Mouse (Mus musculus) right cerebral cortex, postnatal 10 days (tissue): ENCODE measurements at regions not wholly inside any gene's neighbourhood (a gene's known extent, or its start where the extent isn't known, plus 50 kb on each side); places are given as distances from the start of the nearest gene placed in this dataset.

ENCODE experiments used
- DNase-seq, 2 experiments: peaks; one replicate each; pipeline ENCODE4 v3.0.0; 2021; ENCODE audit warnings: low spot score in 2 of 2

DNA sequence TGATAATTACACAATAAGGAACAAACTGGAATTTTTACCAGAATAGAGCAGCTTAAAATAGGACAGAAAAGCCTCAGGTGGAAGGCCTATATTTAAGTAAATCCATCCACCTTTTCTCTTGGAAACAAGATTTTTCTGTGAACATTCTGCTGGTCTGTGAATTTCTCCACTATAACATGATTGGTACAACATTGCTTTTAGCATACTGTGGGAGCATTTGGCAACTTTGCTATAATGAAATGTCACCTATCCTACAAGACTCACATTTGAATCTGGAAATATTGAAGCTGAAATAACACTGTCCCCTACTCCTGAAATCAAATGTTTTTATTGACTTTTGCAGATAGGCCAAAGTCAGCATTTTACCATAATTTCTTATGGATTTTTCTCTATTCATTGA, 607.0 kb upstream of the Steap1 start:
- no peak for DNase-seq

DNA sequence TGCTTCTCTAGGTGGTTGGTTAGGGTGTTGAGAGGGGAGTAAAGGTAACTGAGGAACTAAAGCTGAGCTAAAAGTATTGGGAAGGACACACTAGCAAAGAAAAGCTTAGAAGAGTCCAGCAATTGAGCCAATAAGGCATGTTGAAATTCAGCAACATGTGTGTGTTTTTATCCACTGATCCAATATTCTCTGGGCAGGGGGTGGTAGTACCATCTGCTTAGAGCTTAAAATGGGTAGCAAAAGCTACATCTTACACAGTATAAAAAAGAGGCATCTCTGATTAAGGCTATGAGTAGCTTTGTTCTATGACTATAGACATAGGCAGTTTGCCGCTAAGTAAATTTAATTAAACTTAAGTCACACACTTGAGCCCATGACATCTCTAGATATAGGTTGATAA, 598.2 kb upstream of the Steap1 start:
- peak in 1 of 2 experiments; percentile 33 for DNase-seq

DNA sequence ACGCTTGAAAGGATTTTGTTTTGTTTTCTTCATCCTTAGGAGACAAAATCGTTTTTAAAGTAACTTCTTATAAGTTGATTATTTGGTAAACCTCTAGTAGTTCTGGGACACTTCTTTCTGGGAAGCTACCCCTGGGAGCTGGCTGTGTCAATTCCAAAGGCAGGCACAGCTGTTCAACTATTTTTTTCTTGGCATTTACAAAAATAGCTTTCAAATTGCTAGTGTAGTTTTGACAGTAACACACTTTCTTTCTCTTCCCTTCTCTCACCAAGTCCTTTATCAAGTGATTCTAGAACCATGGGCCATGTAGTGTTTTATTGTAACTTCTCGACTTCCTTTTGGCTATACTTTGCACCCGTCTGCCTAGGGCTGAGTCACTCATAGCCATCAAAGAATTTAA, 595.6 kb upstream of the Steap1 start:
- DNase-seq: no peak

DNA sequence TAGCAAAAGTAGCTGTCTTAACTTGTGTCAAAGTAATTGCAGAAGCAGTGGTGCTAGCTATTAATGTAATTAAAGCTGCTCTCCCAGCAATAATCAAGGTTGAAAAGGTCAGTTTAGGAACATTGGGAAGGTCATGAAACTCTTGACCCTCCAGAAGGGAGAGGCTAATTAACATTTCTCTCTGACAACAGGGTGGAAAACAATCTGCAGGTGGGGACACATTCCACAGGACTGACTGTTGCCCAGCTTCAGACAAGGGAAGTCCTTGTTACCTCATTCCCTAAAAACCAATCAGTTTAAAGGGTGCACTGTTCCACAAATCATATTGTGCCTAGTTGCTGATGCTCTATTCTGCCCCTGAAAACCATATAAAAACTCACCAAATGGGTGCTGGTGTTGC, 580.5 kb upstream of the Steap1 start:
- no peak for DNase-seq

DNA sequence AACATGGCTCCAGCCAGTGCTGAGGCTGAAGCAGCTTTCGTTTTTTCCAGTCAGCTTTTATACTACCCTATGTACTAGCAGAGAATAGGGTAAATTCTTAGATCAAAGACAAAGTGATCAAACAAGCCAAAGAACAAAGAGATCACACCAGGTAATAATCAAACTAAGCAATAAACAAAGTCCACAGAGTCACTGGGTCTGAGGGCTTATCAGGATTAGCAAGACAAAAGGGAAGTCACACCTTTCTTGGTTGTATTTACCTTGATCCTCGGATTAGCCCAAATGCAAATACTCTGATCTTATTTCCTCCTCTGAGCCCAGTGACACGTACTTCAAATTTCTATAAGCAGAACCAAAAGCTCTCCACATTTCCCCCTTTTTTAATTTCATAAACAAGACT, 579.4 kb upstream of the Steap1 start:
- no peak for DNase-seq

DNA sequence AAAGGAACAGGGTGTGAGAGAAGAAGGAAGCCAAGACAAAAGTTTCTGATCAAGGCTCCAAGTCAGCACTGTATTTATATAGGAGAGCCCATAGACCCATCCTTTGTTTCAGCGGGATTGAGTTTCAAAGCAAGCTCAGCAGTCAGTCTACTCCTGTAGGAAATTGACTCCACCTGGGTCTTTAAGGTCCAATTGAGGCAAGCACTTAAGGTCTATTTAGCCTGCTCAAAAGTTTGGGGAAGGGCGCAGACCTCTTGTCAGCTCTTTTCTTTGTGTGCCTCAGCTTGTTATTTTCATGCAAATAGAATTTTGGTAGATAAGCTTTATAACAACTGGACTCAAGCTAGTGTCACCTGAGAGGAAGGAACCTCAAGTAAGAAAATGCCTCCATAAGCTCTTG, 549.4 kb upstream of the Steap1 start:
- DNase-seq: no peak

DNA sequence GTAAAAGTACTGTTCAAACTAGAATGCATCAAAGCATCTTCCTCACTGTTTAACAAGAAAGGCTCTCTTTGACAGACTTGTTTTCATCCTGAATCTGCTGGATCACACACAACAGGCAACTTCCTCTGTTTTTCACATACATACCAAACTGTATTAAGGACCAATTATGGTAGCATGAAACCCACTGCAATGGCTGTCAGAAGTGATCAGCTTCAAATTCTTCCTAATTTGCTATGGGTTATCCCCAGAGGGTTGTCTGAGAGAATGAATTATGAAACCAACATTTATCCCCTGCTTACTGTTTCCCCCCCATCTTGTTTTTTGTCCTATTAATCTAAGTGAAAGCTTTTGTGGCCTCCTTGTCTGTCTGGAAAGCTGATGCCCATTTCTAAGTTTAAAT, 545.2 kb upstream of the Steap1 start:
- no peak for DNase-seq

DNA sequence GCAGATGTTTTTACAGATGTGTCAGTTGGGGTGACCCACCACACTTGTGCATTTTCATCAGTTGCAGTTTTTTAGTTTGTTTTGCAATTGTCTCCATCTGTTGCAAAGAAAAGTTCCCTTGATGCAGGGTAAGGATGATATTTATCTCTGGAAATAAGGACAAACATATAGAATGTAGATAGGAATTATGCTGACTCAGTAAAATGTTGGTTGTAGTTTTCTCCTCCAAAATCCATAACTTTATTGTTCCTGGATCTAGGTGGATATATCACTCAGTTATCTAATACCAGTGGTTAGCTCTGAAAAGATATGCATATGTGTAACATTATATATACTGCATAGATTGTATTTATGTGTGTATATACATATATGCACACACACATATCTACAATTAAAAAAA, 502.1 kb upstream of the Steap1 start:
- no peak for DNase-seq
